Mouse (Mus musculus) heart, embryonic 14.5 days (tissue): ENCODE measurements around the gene Cpm. TPM values are rescaled to one million over a fixed set of nuclear protein-coding genes. Genes with fewer than 3 reads are reported as not detected.

Source experiments
- ATAC-seq: fragments of 200-750 bp; cut with Nextera tagmentation; 2 replicates; pipeline ENCODE4 v1.8.0; 2017; ENCODE audit warnings: low read depth, moderate TSS enrichment; ENCODE audit not compliant: insufficient number of reproducible peaks, insufficient read depth, low FRiP score
- H3K27ac ChIP-seq, 2 experiments: fragments of 200-500 bp in 1 of 2; fragments of 300-500 bp in 1 of 2; sonication (generic) in 1 of 2; replicated peaks in 1 of 2; 2 replicates each; pipeline ENCODE4 v1.5.1; 2012 to 2014; ENCODE audit warnings: low read depth in 2 of 2, low read length in 2 of 2, control low read depth in 1 of 2, mild to moderate bottlenecking in 1 of 2, mixed read lengths in 1 of 2; ENCODE audit not compliant: control insufficient read depth in 1 of 2, insufficient read depth in 1 of 2
- H3K27me3 ChIP-seq: fragments of 300-500 bp; sonication (generic); 2 replicates; pipeline ENCODE4 v1.6.1; 2014; ENCODE audit warnings: mild to moderate bottlenecking, low read length, control low read depth; ENCODE audit not compliant: control insufficient read depth, insufficient read depth
- H3K36me3 ChIP-seq: fragments of 300-500 bp; sonication (generic); 2 replicates; pipeline ENCODE4 v1.6.1; 2014; ENCODE audit warnings: mild to moderate bottlenecking, control low read depth, low read length, mixed read lengths; ENCODE audit not compliant: control insufficient read depth, insufficient read depth
- H3K4me1 ChIP-seq, 2 experiments: fragments of 200-500 bp in 1 of 2; fragments of 300-500 bp in 1 of 2; sonication (generic) in 1 of 2; 2 replicates each; pipeline ENCODE4 v1.6.1; 2012 to 2014; ENCODE audit warnings: low read length in 2 of 2, control low read depth in 1 of 2, mixed read lengths in 1 of 2; ENCODE audit not compliant: control insufficient read depth in 2 of 2, insufficient read depth in 2 of 2
- H3K4me2 ChIP-seq: fragments of 300-500 bp; sonication (generic); 2 replicates; pipeline ENCODE4 v1.6.1; 2014; ENCODE audit warnings: mild to moderate bottlenecking, low read length
- H3K4me3 ChIP-seq, 2 experiments: fragments of 200-500 bp in 1 of 2; fragments of 300-500 bp in 1 of 2; sonication (generic) in 1 of 2; 2 replicates each; pipeline ENCODE4 v1.5.1; 2012 to 2014; ENCODE audit warnings: low read length in 2 of 2, mild to moderate bottlenecking in 2 of 2, control low read depth in 1 of 2, low read depth in 1 of 2, moderate library complexity in 1 of 2; ENCODE audit not compliant: control insufficient read depth in 1 of 2, insufficient read depth in 1 of 2
- H3K9ac ChIP-seq: fragments of 300-500 bp; sonication (generic); 2 replicates; pipeline ENCODE4 v1.6.1; 2014; ENCODE audit warnings: mild to moderate bottlenecking, low read length
- H3K9me3 ChIP-seq: fragments of 300-500 bp; sonication (generic); 2 replicates; pipeline ENCODE4 v1.6.1; 2016; ENCODE audit warnings: low read length, control low read depth; ENCODE audit not compliant: control insufficient read depth
- WGBS: fragments of 180-500 bp; shearing (Covaris S2); extraction: QIAGEN DNeasy Blood & Tissue Kit; methylation state at CpG from one replicate; pipeline ENCODE4 v1.1.7; 2014; 5-methylcytosine and 5-hydroxymethylcytosine counted together
- polyA plus RNA-seq: library from polyadenylated mRNA; unstranded; fragments of >200 nt; fragmentation: Nextera tagmentation; extraction: Ambion mirVana; gene quantifications from 2 replicates; pipeline ENCODE4 v1.2.1, GENCODE M21; 2014

Cpm gene
- polyA plus RNA-seq, 1 experiment from 2014 or later = 0.96 TPM

GRCm38 (mm10) chr10:117626840-117627615 lies 2.3 kb upstream of the Cpm start:
- no peak overlapping the region for H3K9ac ChIP-seq
- H3K27ac ChIP-seq = no peak overlapping the region
- no peaks in the 10 kb centered on the region for H3K9me3 ChIP-seq
- 61% methylated on average over 7 of the region's 7 CpGs for WGBS
- ATAC-seq = no peak
- peaks cover 44% of the 10 kb centered on the region for H3K27me3 ChIP-seq
- no peak overlapping the region for H3K4me2 ChIP-seq
- H3K36me3 ChIP-seq = no peaks in the 10 kb centered on the region
- peaks cover 5 to 12% of the 10 kb centered on the region in 2 experiments; a peak in 2 of 4 replicates for H3K4me1 ChIP-seq
- H3K4me3 ChIP-seq = no peak overlapping the region

- 57% methylated on average over 7 of the region's 7 CpGs for WGBS
- Histone ChIP-seq H3K4me2 (no peak overlapping the region), H3K27me3 (peaks cover 47% of the 10 kb centered on the region)
Measured at GRCm38 (mm10) chr10:117627616-117627930, 1.7 kb upstream of the Cpm start.

GRCm38 (mm10) chr10:117627949-117628348 lies 1.4 kb upstream of the Cpm start:
- no peak for ATAC-seq

More at GRCm38 (mm10) chr10:117627616-117627930, 1.7 kb upstream of the Cpm start:
- Histone ChIP-seq H3K36me3 (no peaks in the 10 kb centered on the region), H3K9ac (no peak overlapping the region), H3K9me3 (no peaks in the 10 kb centered on the region), H3K4me1 (peaks cover 5 to 12% of the 10 kb centered on the region in 2 experiments; a peak in 2 of 4 replicates), H3K4me3 (no peak overlapping the region), H3K27ac (no peak overlapping the region)
- no peak for ATAC-seq

GRCm38 (mm10) chr10:117628363-117629168 lies 734 bp upstream of the Cpm start:
- H3K27ac ChIP-seq = no peak overlapping the region
- H3K9me3 ChIP-seq = no peaks in the 10 kb centered on the region
- H3K4me2 ChIP-seq = peak overlapping the region; percentile 93
- WGBS = 5% methylated on average over 25 of the region's 25 CpGs
- no peak for ATAC-seq
- H3K36me3 ChIP-seq = no peaks in the 10 kb centered on the region
- H3K9ac ChIP-seq = peak overlapping the region; percentile 13; the same call in 1 of the 2 replicates
- peaks cover 47% of the 10 kb centered on the region for H3K27me3 ChIP-seq
- peak overlapping the region; percentile 44 to 60 for H3K4me3 ChIP-seq
- peaks cover 5 to 12% of the 10 kb centered on the region in 2 experiments; a peak in 2 of 4 replicates for H3K4me1 ChIP-seq

More at GRCm38 (mm10) chr10:117627949-117628348, 1.4 kb upstream of the Cpm start:
- Histone ChIP-seq H3K9ac (no peak overlapping the region), H3K36me3 (no peaks in the 10 kb centered on the region), H3K27ac (no peak overlapping the region), H3K9me3 (no peaks in the 10 kb centered on the region), H3K4me2 (no peak overlapping the region), H3K4me3 (no peak overlapping the region), H3K4me1 (peaks cover 5 to 12% of the 10 kb centered on the region in 2 experiments; a peak in 2 of 4 replicates), H3K27me3 (peaks cover 47% of the 10 kb centered on the region)
- 49% methylated on average over 6 of the region's 6 CpGs for WGBS

- WGBS = 25% methylated on average over 8 of the region's 8 CpGs
- Histone ChIP-seq H3K36me3 (no peaks in the 10 kb centered on the region), H3K9ac (no peak overlapping the region)
Measured at GRCm38 (mm10) chr10:117630176-117630575, 876 bp downstream of the Cpm start.

GRCm38 (mm10) chr10:117630810-117631209 lies 1.5 kb downstream of the Cpm start:
- H3K9me3 ChIP-seq = no peaks in the 10 kb centered on the region
- H3K4me2 ChIP-seq = no peak overlapping the region
- ATAC-seq = no peak
- 62% methylated on average over 2 of the region's 2 CpGs for WGBS
- H3K27me3 ChIP-seq = peaks cover 47% of the 10 kb centered on the region
- H3K4me3 ChIP-seq = no peak overlapping the region
- no peak overlapping the region for H3K27ac ChIP-seq
- H3K36me3 ChIP-seq = no peaks in the 10 kb centered on the region
- peaks cover 5 to 12% of the 10 kb centered on the region in 2 experiments; a peak in 2 of 4 replicates for H3K4me1 ChIP-seq
- no peak overlapping the region for H3K9ac ChIP-seq

More at GRCm38 (mm10) chr10:117630176-117630575, 876 bp downstream of the Cpm start:
- peak overlapping the region; percentile 93; the same call in 1 of the 2 replicates for H3K4me2 ChIP-seq
- H3K27ac ChIP-seq = no peak overlapping the region
- peaks cover 47% of the 10 kb centered on the region for H3K27me3 ChIP-seq
- H3K4me1 ChIP-seq = peaks cover 5 to 12% of the 10 kb centered on the region in 2 experiments; a peak in 2 of 4 replicates
- ATAC-seq = no peak
- no peak overlapping the region for H3K4me3 ChIP-seq
- H3K9me3 ChIP-seq = no peaks in the 10 kb centered on the region

GRCm38 (mm10) chr10:117631562-117632259 lies 2.4 kb downstream of the Cpm start:
- Histone ChIP-seq H3K36me3 (no peaks in the 10 kb centered on the region), H3K27ac (no peak overlapping the region), H3K4me3 (no peak overlapping the region), H3K4me1 (peaks cover 5 to 12% of the 10 kb centered on the region in 2 experiments; a peak in 2 of 4 replicates), H3K27me3 (peaks cover 47% of the 10 kb centered on the region), H3K9ac (no peak overlapping the region), H3K4me2 (no peak overlapping the region), H3K9me3 (no peaks in the 10 kb centered on the region)
- WGBS = 82% methylated on average over 16 of the region's 16 CpGs
- ATAC-seq = no peak
